Mouse (Mus musculus) liver, embryonic 11.5 days (tissue): Measurements from ENCODE around the gene Rtel1. TPM values are rescaled to one million over a fixed set of nuclear protein-coding genes. Genes with fewer than 3 reads are reported as not detected.

Experiments used
- ATAC-seq: fragments of 200-750 bp; cut with Nextera tagmentation; replicated peaks from 2 replicates; pipeline ENCODE4 v1.8.0; 2017; ENCODE audit warnings: moderate number of reproducible peaks, mild to moderate bottlenecking, moderate TSS enrichment, moderate library complexity; ENCODE audit not compliant: low FRiP score
- DNase-seq: peaks from one replicate; pipeline ENCODE4 v3.0.0-alpha.2; 2017; ENCODE audit warnings: low spot score
- H3K27ac ChIP-seq: fragments of 300-500 bp; sonication (generic); 2 replicates; pipeline ENCODE4 v1.5.1; 2014; ENCODE audit warnings: mild to moderate bottlenecking, low read depth, low read length, control low read depth
- H3K27me3 ChIP-seq: fragments of 300-500 bp; sonication (generic); replicated peaks from 2 replicates; pipeline ENCODE4 v1.6.1; 2014; ENCODE audit warnings: low read length, mixed read lengths; ENCODE audit not compliant: control insufficient read depth, insufficient read depth
- H3K36me3 ChIP-seq: fragments of 300-500 bp; sonication (generic); 2 replicates; pipeline ENCODE4 v1.6.1; 2014; ENCODE audit warnings: mild to moderate bottlenecking, low read length, moderate library complexity, mixed read lengths; ENCODE audit not compliant: control insufficient read depth, insufficient read depth
- H3K4me1 ChIP-seq: fragments of 300-500 bp; sonication (generic); replicated peaks from 2 replicates; pipeline ENCODE4 v1.6.1; 2014; ENCODE audit warnings: low read length, mixed read lengths; ENCODE audit not compliant: control insufficient read depth, insufficient read depth
- H3K4me2 ChIP-seq: fragments of 300-500 bp; sonication (generic); 2 replicates; pipeline ENCODE4 v1.6.1; 2014; ENCODE audit warnings: mild to moderate bottlenecking, control low read depth, moderate library complexity
- H3K4me3 ChIP-seq: fragments of 300-500 bp; sonication (generic); 2 replicates; pipeline ENCODE4 v1.5.1; 2014; ENCODE audit warnings: low read depth, low read length, control low read depth
- H3K9ac ChIP-seq: fragments of 300-500 bp; sonication (generic); 2 replicates; pipeline ENCODE4 v1.6.1; 2014; ENCODE audit warnings: low read depth, low read length, control low read depth
- H3K9me3 ChIP-seq: fragments of 300-500 bp; sonication (generic); 2 replicates; pipeline ENCODE4 v1.6.1; 2016; ENCODE audit warnings: low read length, inconsistent platforms, mixed read lengths; ENCODE audit not compliant: control insufficient read depth
- WGBS: fragments of 180-500 bp; shearing (Covaris S2); extraction: QIAGEN DNeasy Blood & Tissue Kit; methylation state at CpG from one replicate; pipeline ENCODE4 v1.1.7; 2014; 5-methylcytosine and 5-hydroxymethylcytosine counted together
- polyA plus RNA-seq: library from polyadenylated mRNA; unstranded; fragments of >200 nt; fragmentation: Nextera tagmentation; extraction: Ambion mirVana; gene quantifications from 2 replicates; pipeline ENCODE4 v1.2.1, GENCODE M21; 2014

Rtel1 gene
- polyA plus RNA-seq, 1 experiment from 2014 or later: 66.4 TPM

DNA sequence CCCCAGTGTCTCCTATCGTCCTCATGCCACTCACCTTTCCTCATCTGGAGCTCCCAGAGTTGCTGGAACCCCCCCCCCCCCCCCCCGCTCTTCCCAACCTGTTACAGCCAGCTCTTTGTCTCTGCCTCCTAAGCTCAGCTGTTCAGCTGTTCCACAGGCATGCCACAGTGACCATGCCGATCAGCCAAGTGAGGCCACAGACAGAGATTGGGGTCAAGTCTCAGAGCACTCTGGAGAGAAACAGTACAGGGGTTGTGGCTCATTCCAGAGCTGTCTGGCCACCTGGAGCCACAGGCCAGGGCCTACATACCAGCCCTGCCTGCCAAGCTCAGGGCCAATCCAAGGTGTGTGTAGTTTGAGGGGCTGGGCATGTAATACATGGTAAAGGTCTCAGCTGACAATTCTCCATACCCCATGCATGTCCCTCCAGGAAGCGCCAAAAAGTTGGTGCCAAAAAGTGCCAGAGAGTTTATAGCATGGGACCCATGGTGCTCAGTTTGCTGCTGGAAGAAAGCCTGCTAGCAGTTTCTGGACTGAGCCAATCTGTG lies 67.2 kb downstream of the Rtel1 start:
- H3K9me3 ChIP-seq: no peaks in the 10 kb centered on the region
- peaks cover 22% of the 10 kb centered on the region for H3K36me3 ChIP-seq
- no peaks in the 10 kb centered on the region for H3K4me1 ChIP-seq
- no peaks in the 10 kb centered on the region for H3K27me3 ChIP-seq
- no peak overlapping the region for H3K27ac ChIP-seq
- 83% methylated on average over 4 of the region's 4 CpGs for WGBS
- H3K9ac ChIP-seq: no peak overlapping the region
- no peak overlapping the region for H3K4me2 ChIP-seq
- H3K4me3 ChIP-seq: no peak overlapping the region
- ATAC-seq (no peak), DNase-seq (no peak)

GRCm38 (mm10) chr2:181390136-181390870 lies 70.8 kb downstream of the Rtel1 start:
- no peak overlapping the region for H3K9ac ChIP-seq
- H3K9me3 ChIP-seq: no peaks in the 10 kb centered on the region
- no peak overlapping the region for H3K27ac ChIP-seq
- ATAC-seq: no peak
- no peaks in the 10 kb centered on the region for H3K27me3 ChIP-seq
- no peak for DNase-seq
- 82% methylated on average over 4 of the region's 4 CpGs for WGBS
- no peaks in the 10 kb centered on the region for H3K4me1 ChIP-seq
- peaks cover 10% of the 10 kb centered on the region; the same call in 1 of the 2 replicates for H3K36me3 ChIP-seq
- no peak overlapping the region for H3K4me2 ChIP-seq
- H3K4me3 ChIP-seq: no peak overlapping the region

DNA sequence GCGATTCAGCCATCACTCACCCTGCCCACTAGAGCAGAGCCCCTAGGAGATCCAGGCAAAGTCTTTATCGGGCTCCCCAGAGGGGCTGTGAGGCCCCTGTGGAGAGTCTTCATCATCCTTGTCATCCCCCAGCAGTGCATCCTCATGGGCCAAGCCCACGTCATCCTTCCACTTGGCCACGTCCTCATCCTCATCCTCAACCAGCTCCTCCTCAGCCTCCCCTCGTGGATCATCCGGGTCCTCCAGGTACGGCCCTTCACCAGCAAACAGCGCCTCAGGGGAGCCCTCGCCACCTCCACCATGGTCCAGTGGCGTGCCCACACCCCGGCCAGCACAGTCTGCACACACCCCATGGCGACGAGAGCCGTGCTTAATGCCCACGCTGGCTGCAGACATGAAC lies 71.5 kb downstream of the Rtel1 start:
- no peak for DNase-seq
- Histone ChIP-seq H3K27ac (no peak overlapping the region), H3K4me1 (no peaks in the 10 kb centered on the region), H3K27me3 (no peaks in the 10 kb centered on the region), H3K4me3 (no peak overlapping the region), H3K9me3 (no peaks in the 10 kb centered on the region), H3K4me2 (no peak overlapping the region), H3K36me3 (peaks cover 12% of the 10 kb centered on the region; the same call in 1 of the 2 replicates), H3K9ac (no peak overlapping the region)
- 87% methylated on average over 15 of the region's 15 CpGs for WGBS
- no peak for ATAC-seq

DNA sequence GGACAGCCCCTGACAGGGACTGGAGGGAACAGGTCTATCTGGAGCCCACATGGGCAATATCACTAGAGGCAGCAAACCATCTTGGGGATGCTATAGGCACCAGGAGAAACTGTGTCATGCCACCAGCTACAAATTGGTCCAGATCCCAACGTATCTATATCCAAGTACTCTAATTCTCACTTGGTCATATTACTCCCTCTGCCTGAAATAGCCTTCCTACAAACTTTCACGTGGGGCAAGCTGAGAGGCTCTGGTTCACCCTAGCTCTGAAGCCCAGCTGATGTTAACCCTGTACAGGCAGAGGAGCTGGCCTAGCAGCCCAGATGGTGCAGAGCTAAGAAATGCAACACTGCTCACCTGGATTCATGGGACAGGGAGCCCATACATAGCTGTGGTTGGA lies 72.0 kb downstream of the Rtel1 start:
- Histone ChIP-seq H3K27me3 (no peaks in the 10 kb centered on the region), H3K4me1 (no peaks in the 10 kb centered on the region), H3K4me2 (no peak overlapping the region), H3K4me3 (no peak overlapping the region), H3K27ac (no peak overlapping the region), H3K9ac (no peak overlapping the region), H3K9me3 (no peaks in the 10 kb centered on the region), H3K36me3 (peaks cover 9% of the 10 kb centered on the region; the same call in 1 of the 2 replicates)
- DNase-seq: no peak
- ATAC-seq: no peak
- 74% methylated on average over 2 of the region's 2 CpGs for WGBS

DNA sequence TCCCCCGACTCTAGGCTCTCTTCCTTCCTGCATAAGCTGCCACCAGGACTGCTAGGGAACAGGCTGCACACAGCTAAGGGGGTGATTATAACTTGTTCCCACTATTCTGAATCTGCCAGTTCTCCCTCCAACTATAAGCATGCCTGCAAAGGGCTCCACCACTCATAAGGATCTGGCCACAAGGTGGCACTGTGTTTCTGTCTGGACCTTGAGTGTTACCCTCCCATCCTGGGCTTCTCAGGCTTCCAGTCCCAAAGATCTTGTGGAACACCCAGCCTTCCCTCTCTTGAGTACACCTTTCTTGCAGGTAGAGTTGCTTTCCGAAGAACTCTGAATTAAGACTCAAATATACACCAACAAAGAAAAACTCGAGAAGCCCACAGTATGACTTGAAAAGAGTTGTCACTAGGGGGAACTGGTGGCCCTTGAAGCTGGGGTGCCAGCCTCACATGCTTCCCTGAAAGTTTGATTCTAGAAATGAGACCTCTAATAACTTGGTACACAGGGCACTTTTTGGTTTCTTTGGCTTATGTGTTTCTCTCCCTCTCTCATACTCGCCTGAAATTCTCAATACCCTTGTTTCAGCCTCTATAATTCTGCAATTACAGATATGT lies 73.2 kb downstream of the Rtel1 start:
- DNase-seq: peak; percentile 67
- H3K4me3 ChIP-seq: no peak overlapping the region
- no peak overlapping the region for H3K27ac ChIP-seq
- no peaks in the 10 kb centered on the region for H3K9me3 ChIP-seq
- peak; percentile 77 for ATAC-seq
- no peaks in the 10 kb centered on the region for H3K27me3 ChIP-seq
- WGBS: 31% methylated on average over 4 of the region's 4 CpGs
- no peak overlapping the region for H3K9ac ChIP-seq
- no peaks in the 10 kb centered on the region for H3K4me1 ChIP-seq
- peaks cover 8% of the 10 kb centered on the region; the same call in 1 of the 2 replicates for H3K36me3 ChIP-seq
- H3K4me2 ChIP-seq: no peak overlapping the region

DNA sequence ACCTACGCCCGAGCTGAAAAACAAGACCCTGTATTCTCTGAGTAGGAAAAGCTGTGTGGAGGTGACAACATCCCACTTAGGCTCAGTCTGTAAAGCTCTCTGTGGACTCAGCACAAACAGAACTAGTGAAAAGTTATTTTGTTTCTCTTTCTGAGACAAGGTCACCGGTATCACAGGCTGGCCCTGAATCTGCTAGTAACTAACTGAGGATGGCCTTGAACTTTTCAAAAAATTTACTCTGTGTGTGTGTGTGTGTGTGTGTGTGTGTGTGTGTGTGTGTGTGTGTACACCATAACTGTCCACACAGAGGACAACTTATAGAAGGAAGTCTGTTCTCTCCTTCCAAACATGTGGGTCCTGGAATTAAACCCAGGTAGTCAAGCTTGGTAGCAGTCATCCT lies 74.5 kb downstream of the Rtel1 start:
- Histone ChIP-seq H3K4me3 (no peak overlapping the region), H3K27ac (no peak overlapping the region), H3K9ac (no peak overlapping the region), H3K4me2 (no peak overlapping the region), H3K9me3 (no peaks in the 10 kb centered on the region), H3K4me1 (no peaks in the 10 kb centered on the region), H3K36me3 (peaks cover 8% of the 10 kb centered on the region; the same call in 1 of the 2 replicates), H3K27me3 (no peaks in the 10 kb centered on the region)
- WGBS: 90% methylated on average over 3 of the region's 3 CpGs
- no peak for DNase-seq
- ATAC-seq: no peak

GRCm38 (mm10) chr2:181397207-181397761 lies 77.7 kb downstream of the Rtel1 start:
- no peak overlapping the region for H3K4me2 ChIP-seq
- no peaks in the 10 kb centered on the region for H3K9me3 ChIP-seq
- no peak overlapping the region for H3K4me3 ChIP-seq
- no peak overlapping the region for H3K9ac ChIP-seq
- ATAC-seq: no peak
- no peak overlapping the region for H3K27ac ChIP-seq
- no peaks in the 10 kb centered on the region for H3K27me3 ChIP-seq
- H3K36me3 ChIP-seq: peaks cover 5% of the 10 kb centered on the region; the same call in 1 of the 2 replicates
- WGBS: 86% methylated on average over 5 of the region's 5 CpGs
- H3K4me1 ChIP-seq: no peaks in the 10 kb centered on the region; the same call in 1 of the 2 replicates
- DNase-seq: no peak

DNA sequence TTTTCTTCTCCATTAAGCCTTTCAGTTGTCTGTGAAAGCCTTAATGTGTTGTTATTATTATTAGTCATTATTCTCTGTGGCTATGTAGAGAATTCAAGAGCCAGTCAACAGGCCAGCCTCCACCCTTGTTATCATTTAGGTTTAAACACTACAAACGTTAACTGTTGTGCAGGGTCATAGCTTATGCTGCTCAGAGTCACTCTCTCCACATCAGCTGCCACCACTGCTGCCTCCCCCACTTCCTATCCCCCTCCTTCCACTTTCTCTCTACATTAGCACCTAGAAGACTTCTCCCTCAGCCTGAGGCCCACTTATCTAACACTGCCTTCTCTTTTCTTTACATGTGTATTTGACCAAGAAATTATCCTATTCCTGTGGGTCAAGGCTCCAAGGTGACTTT lies 82.0 kb downstream of the Rtel1 start:
- H3K27me3 ChIP-seq: no peaks in the 10 kb centered on the region
- no peaks in the 10 kb centered on the region; the same call in none of the 2 replicates for H3K4me1 ChIP-seq
- H3K4me3 ChIP-seq: no peak overlapping the region
- 0 out of 2 replicates have a peak, but pooled peaks cover 3% of the 10 kb centered on the region for H3K36me3 ChIP-seq
- peak; percentile 36 for ATAC-seq
- no peak for DNase-seq
- no peak overlapping the region for H3K27ac ChIP-seq
- WGBS: 18% methylated on average over 1 of the region's 1 CpGs
- H3K9me3 ChIP-seq: no peaks in the 10 kb centered on the region
- no peak overlapping the region for H3K9ac ChIP-seq
- no peak overlapping the region for H3K4me2 ChIP-seq
